Mouse (Mus musculus) embryonic stem cell, embryonic (primary cell): ENCODE data around the gene Akap5.

Experiments used
- CTCF ChIA-PET, 4 experiments: fragments of 300-600 bp in 2 of 4; fragments of 350-600 bp in 2 of 4; sonication (Branson Sonifier 250); formaldehyde crosslinking; loops; one replicate each; lab custom pipeline; 2022; ENCODE audit warnings: inconsistent platforms in 2 of 4; lab: Charles Lee
- POLR2A ChIA-PET, 4 experiments: fragments of 300-600 bp in 2 of 4; fragments of 350-600 bp in 2 of 4; sonication (Branson Sonifier 250); formaldehyde crosslinking; loops; one replicate each; lab custom pipeline; 2022; ENCODE audit warnings: antibody characterized with exemption in 4 of 4, inconsistent platforms in 1 of 4; lab: Charles Lee

The Akap5 gene

GRCm38 (mm10) chr12:76324679-76325431 is at the start of gene Akap5:
Akap5 (plus strand) TSS chr12:76324891.
- CTCF ChIA-PET: interaction anchor here in 3 of 4 experiments (0.6 to 2.5 kb wide), 10 partner anchors 16 to 442 kb away, joined by 3 to 12 read pairs (median 4); no protein-coding TSS in a partner anchor

GRCm38 (mm10) chr12:76278209-76278608 is 46.5 kb upstream of the Akap5 start:
- ChIA-PET POLR2A (interaction anchor here in 1 of 4 experiments (1.0 to 1.6 kb wide), 2 partner anchors 9 to 90 kb away, joined by 3 to 4 read pairs; no protein-coding TSS in a partner anchor), CTCF (no interaction called here)

More at GRCm38 (mm10) chr12:76324679-76325431, at the start of gene Akap5:
- POLR2A ChIA-PET: interaction anchor here (0.5 to 6.7 kb wide), 28 partner anchors 8 to 655 kb away, joined by 3 to 56 read pairs (median 4); partner anchors contain the start of genes Mthfd1 (in 2 of the 4), Hspa2 (in 1 of the 4) and Wdr89 (in 1 of the 4)

- POLR2A ChIA-PET: interaction anchor here in 3 of 4 experiments (0.7 to 1.9 kb wide), 7 partner anchors 10 to 91 kb away, joined by 3 to 6 read pairs (median 3); partner anchors contain the start of gene Mthfd1 (in 1 of the 3)
- CTCF ChIA-PET: interaction anchor here in 3 of 4 experiments (0.9 to 4.6 kb wide), 4 partner anchors 10 to 60 kb away, joined by 3 to 19 read pairs (median 5); no protein-coding TSS in a partner anchor
Observed at GRCm38 (mm10) chr12:76280556-76280955, 44.1 kb upstream of the Akap5 start.

GRCm38 (mm10) chr12:76281111-76281660 is 43.5 kb upstream of the Akap5 start:
- ChIA-PET CTCF (interaction anchor here in 3 of 4 experiments (0.9 to 4.6 kb wide), 6 partner anchors 10 to 60 kb away, joined by 3 to 19 read pairs (median 4); no protein-coding TSS in a partner anchor), POLR2A (interaction anchor here in 2 of 4 experiments (0.7 to 3.6 kb wide), 8 partner anchors 9 to 90 kb away, joined by 3 to 24 read pairs (median 3); partner anchors contain the start of gene Mthfd1 (in 1 of the 2))

GRCm38 (mm10) chr12:76282132-76282531 is 42.6 kb upstream of the Akap5 start:
- CTCF ChIA-PET: interaction anchor here in 3 of 4 experiments (0.7 to 4.6 kb wide), 5 partner anchors 8 to 13 kb away, joined by 3 to 19 read pairs (median 6); no protein-coding TSS in a partner anchor
- POLR2A ChIA-PET: interaction anchor here in 3 of 4 experiments (1.1 to 3.6 kb wide), 7 partner anchors 10 to 612 kb away, joined by 3 to 24 read pairs (median 4); partner anchors contain the start of gene Wdr89 (in 1 of the 3)

- ChIA-PET POLR2A (interaction anchor here in 3 of 4 experiments (0.9 to 3.6 kb wide), 8 partner anchors 10 to 613 kb away, joined by 3 to 24 read pairs (median 4); partner anchors contain the start of genes Mthfd1 (in 1 of the 3) and Wdr89 (in 1 of the 3)), CTCF (interaction anchor here in 3 of 4 experiments (0.7 to 4.6 kb wide), 5 partner anchors 8 to 13 kb away, joined by 3 to 19 read pairs (median 6); no protein-coding TSS in a partner anchor)
Observed at GRCm38 (mm10) chr12:76282532-76283173, 42.0 kb upstream of the Akap5 start.

GRCm38 (mm10) chr12:76285418-76285817 is 39.3 kb upstream of the Akap5 start:
- ChIA-PET POLR2A (interaction anchor here in 1 of 4 experiments (0.9 to 1.4 kb wide), 4 partner anchors 9 to 30 kb away, joined by 3 to 4 read pairs (median 3); partner anchors contain the start of gene Mthfd1), CTCF (interaction anchor here in 2 of 4 experiments (0.5 to 1.0 kb wide), 2 partner anchors 24 to 547 kb away, joined by 3 read pairs; no protein-coding TSS in a partner anchor)

- ChIA-PET CTCF (interaction anchor here in 2 of 4 experiments (0.7 to 1.0 kb wide), 2 partner anchors 17 to 21 kb away, joined by 3 read pairs; no protein-coding TSS in a partner anchor), POLR2A (interaction anchor here in 3 of 4 experiments (0.6 to 3.1 kb wide), 13 partner anchors 9 to 38 kb away, joined by 3 to 13 read pairs (median 4); partner anchors contain the start of gene Mthfd1 (in 2 of the 3))
Observed at GRCm38 (mm10) chr12:76287986-76288385, 36.7 kb upstream of the Akap5 start.

GRCm38 (mm10) chr12:76288494-76288893 is 36.2 kb upstream of the Akap5 start:
- ChIA-PET CTCF (interaction anchor here in 2 of 4 experiments (0.6 to 1.0 kb wide), 3 partner anchors 17 to 49 kb away, joined by 3 to 6 read pairs (median 3); no protein-coding TSS in a partner anchor), POLR2A (interaction anchor here in 3 of 4 experiments (0.6 to 3.1 kb wide), 13 partner anchors 9 to 38 kb away, joined by 3 to 13 read pairs (median 4); partner anchors contain the start of gene Mthfd1 (in 2 of the 3))

GRCm38 (mm10) chr12:76289428-76289827 is 35.3 kb upstream of the Akap5 start:
- CTCF ChIA-PET: interaction anchor here in 2 of 4 experiments (0.6 to 1.3 kb wide), 4 partner anchors 22 to 209 kb away, joined by 3 to 5 read pairs (median 4); no protein-coding TSS in a partner anchor
- POLR2A ChIA-PET: interaction anchor here in 2 of 4 experiments (0.8 to 3.1 kb wide), 10 partner anchors 10 to 36 kb away, joined by 3 to 13 read pairs (median 4); no protein-coding TSS in a partner anchor

- ChIA-PET CTCF (interaction anchor here (0.6 to 1.4 kb wide), 13 partner anchors 8 to 176 kb away, joined by 3 to 5 read pairs (median 3); partner anchors contain the start of gene Akap5 (in 1 of the 4)), POLR2A (interaction anchor here (0.5 to 3.1 kb wide), 9 partner anchors 10 to 675 kb away, joined by 3 to 13 read pairs (median 3); no protein-coding TSS in a partner anchor)
Observed at GRCm38 (mm10) chr12:76290271-76290670, 34.4 kb upstream of the Akap5 start.

- CTCF ChIA-PET: interaction anchor here (0.6 to 2.5 kb wide), 41 partner anchors 9 to 459 kb away, joined by 3 to 19 read pairs (median 4); partner anchors contain the start of genes Akap5 (in 2 of the 4) and Mthfd1 (in 1 of the 4)
- POLR2A ChIA-PET: interaction anchor here (0.5 to 2.2 kb wide), 16 partner anchors 10 to 76 kb away, joined by 3 to 9 read pairs (median 4); partner anchors contain the start of gene Mthfd1 (in 1 of the 4)
Observed at GRCm38 (mm10) chr12:76293192-76293591, 31.5 kb upstream of the Akap5 start.

- CTCF ChIA-PET: no interaction called here
- POLR2A ChIA-PET: interaction anchor here in 2 of 4 experiments (1.6 to 2.3 kb wide), 3 partner anchors 10 to 14 kb away, joined by 3 to 12 read pairs (median 3); no protein-coding TSS in a partner anchor
Observed at GRCm38 (mm10) chr12:76297830-76298229, 26.9 kb upstream of the Akap5 start.

GRCm38 (mm10) chr12:76299361-76299906 is 25.3 kb upstream of the Akap5 start:
- CTCF ChIA-PET: interaction anchor here in 1 of 4 experiments (0.9 to 1.0 kb wide), 2 partner anchors 12 to 41 kb away, joined by 3 to 4 read pairs; no protein-coding TSS in a partner anchor
- POLR2A ChIA-PET: interaction anchor here in 3 of 4 experiments (1.0 to 2.3 kb wide), 11 partner anchors 8 to 36 kb away, joined by 3 to 12 read pairs (median 4); partner anchors contain the start of gene Akap5 (in 1 of the 3)

GRCm38 (mm10) chr12:76300367-76300766 is 24.3 kb upstream of the Akap5 start:
- CTCF ChIA-PET: no interaction called here
- POLR2A ChIA-PET: interaction anchor here in 3 of 4 experiments (1.0 to 2.3 kb wide), 6 partner anchors 10 to 37 kb away, joined by 3 to 8 read pairs (median 4); no protein-coding TSS in a partner anchor

GRCm38 (mm10) chr12:76303474-76303873 is 21.2 kb upstream of the Akap5 start:
- ChIA-PET POLR2A (interaction anchor here in 2 of 4 experiments (0.6 to 1.3 kb wide), 4 partner anchors 11 to 64 kb away, joined by 3 to 4 read pairs (median 3); no protein-coding TSS in a partner anchor), CTCF (interaction anchor here in 1 of 4 experiments (0.7 kb wide), 1 partner anchor 39 kb away, joined by 3 read pairs; no protein-coding TSS in a partner anchor)
